Mouse (Mus musculus) spleen, adult 12 weeks (tissue): ENCODE data around the gene Myh7b.

ENCODE experiments used
- DNase-seq: peaks from one replicate; pipeline ENCODE4 v3.0.0; 2022; ENCODE audit warnings: low spot score

Gene Myh7b

DNA sequence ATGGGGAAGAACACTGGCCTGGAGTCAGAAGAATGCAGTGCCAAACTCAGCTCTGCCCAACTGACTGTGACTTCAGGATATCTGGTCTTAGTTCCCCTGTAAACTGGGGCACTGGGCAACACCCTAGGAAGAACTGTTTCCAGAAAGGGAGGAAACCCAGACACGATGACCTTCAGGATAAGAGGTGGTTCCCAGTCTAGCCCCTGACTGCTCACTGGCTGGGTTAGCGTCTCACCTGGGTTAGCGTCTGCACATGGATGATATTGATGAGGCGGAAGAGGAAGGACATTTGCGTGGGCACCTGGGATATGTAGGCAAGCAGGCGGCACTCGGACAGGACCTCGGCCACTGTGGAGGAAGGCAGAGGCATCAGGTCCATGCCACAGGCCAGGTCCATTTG is 24.9 kb downstream of the Myh7b start:
- no peak for DNase-seq

DNA sequence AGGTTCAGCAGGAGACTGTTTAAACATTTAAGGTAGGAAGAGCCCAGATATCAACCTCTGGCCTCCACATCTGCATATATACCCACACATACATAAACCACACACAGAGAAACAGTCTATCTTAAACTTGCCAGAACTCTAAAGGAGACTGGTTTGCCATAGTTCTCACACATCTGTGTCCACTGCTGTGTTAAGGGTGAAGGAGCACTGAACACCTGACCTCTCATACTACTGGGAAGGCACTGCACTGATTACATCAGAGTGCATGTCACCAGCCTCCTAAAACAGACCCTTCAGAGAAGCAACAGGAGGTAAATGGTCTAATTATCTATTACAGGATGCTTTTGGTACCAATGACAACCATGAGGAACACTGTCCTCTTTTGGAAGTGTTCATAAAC is 25.9 kb downstream of the Myh7b start:
- no peak for DNase-seq

DNA sequence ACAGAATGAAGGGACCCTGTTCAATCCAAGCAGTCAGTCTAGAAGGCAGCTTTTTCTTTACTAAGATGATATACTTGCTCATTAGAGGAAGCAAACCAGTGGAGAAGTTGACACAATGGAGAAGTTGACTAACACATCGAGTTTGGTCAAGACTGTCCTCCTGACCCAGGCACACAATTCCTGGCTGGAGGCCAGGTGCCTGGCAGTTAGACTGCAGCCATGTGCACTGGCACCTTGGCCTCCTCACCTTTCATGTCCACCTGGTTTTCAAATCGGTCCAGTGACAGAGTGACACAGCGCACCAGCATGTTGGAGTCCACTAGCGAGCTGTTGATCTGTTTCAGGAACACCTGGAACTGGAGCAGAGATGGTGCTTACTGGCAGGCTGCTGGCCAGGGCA is 26.4 kb downstream of the Myh7b start:
- DNase-seq: no peak

DNA sequence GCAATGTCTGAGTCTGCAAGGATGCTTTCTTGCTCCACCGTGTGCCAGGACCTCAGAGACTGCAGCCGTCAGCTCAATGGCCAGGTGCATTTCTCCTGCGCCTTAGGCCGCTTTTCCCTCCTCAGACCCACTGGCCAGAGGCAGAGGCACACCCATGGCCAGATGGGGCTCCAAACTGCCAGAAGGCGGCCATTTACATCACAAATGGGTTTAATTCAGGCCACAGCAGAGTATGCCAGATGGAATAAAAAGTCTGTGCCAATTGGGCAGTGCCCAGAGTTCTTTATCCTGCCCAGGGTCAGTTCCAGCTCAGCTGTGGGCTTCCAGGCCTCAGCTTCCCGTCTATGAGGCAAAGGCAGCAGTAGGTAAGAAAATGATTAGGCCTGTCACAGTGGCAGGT is 29.6 kb downstream of the Myh7b start:
- no peak for DNase-seq

GRCm38 (mm10) chr2:155641540-155642472 is 30.8 kb downstream of the Myh7b start:
- DNase-seq: no peak

GRCm38 (mm10) chr2:155645746-155646145 is 34.7 kb downstream of the Myh7b start:
- no peak for DNase-seq

DNA sequence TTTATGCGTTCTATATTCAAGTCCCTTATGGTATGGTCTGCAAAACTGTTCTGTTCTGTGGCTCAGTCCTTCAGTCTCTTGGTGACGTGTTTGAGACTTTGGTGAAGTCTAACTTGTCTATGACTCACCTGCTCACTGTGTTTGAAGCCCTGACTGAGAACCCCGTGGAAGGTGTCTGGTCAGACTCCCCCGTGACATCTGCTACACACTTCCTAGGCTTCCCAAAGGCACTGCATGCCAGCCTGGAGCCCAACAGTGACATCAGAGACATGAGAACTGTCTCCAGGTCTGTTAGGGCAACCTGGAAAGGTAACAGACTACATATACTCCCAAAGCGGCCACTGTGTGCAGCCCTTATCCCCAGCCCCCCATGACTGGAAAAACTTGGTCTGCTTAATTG is 41.6 kb downstream of the Myh7b start:
- no peak for DNase-seq

GRCm38 (mm10) chr2:155655759-155656372 is 44.9 kb downstream of the Myh7b start:
- DNase-seq: no peak

GRCm38 (mm10) chr2:155662390-155662789 is 51.4 kb downstream of the Myh7b start:
- no peak for DNase-seq

GRCm38 (mm10) chr2:155663097-155663496 is 52.1 kb downstream of the Myh7b start:
- DNase-seq: no peak

DNA sequence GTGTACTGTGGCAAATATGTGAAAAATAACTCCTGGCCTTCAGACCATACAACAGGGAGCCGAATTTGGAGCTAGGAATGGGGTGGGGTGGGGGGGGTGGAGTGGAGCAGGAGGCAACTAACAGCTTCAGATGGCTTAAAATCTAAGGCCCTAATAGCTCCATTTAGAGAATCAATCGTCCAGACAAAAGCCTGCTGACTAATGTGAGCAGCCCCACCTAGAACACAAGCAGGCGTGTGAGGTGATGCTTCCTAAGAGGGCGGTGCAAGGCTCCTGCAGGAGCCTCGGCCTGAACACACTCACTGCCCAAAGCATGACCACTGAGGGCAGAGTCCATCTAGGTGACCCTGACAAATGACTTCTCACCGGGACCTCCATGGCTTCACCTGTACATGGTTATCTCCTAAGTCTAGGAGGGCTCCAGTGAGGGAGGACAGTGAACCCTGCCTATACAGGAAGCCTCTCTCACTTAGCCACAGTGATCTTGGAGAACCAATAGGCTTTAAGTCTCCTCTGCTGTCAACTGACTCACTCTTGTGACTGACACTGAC is 53.0 kb downstream of the Myh7b start:
- DNase-seq: no peak

GRCm38 (mm10) chr2:155667881-155668280 is 56.9 kb downstream of the Myh7b start:
- no peak for DNase-seq

DNA sequence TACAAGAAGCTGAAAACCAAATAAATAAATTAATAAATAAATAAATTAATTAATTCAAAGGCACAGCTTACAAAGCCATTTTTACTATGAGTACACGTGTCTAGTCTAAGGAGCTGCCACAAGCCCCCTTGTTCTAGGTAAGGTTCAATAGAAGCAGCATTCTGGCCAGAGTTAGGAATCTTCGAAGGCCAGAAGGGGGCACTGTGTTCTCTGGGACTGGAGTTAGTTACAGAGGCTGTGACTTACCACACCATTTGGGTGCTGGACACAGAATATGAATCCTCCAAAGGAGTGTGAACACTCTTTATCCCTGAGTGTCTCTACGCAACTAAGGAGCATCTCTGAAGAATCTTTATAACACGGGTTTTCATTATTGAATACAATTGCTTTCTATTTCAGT is 57.4 kb downstream of the Myh7b start:
- no peak for DNase-seq

DNA sequence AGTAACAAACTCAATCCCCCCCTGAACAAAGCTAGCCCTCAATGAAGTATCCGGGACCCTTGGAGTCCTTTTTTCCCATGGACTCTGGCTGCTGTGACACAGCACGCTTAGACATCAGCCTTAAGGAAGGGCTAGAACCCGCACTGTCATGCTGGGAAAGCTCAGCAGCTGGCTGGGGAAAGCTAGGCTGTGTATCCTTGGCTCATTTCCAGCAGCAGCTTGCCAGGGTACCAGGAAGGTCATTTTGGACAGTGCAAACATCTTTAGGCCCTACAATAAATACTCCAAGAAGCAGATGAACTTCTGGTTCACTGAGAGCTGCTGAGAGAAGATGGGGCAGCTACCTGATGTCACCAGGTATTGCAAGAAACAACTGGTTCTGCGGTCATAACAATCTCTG is 60.2 kb downstream of the Myh7b start:
- no peak for DNase-seq

DNA sequence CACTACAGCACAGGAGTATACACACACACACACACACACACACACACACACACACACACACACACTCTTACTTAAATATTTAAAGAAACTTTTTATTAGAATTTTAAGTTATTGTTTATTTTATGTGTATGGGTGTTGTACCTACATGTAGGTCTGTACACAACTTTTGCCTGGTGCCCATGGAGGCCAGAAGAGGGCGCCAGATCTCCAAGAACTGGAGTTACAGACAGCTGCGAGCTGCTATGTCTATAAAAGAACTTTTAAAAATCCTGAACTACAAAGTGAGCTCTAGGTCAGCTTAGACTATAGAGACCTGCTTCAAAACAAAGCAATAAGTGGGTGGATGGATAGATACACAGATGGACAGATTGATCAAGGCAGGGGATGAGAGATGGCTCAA is 62.5 kb downstream of the Myh7b start:
- DNase-seq: peak; percentile 48

GRCm38 (mm10) chr2:155675118-155675517 is 64.1 kb downstream of the Myh7b start:
- no peak for DNase-seq

DNA sequence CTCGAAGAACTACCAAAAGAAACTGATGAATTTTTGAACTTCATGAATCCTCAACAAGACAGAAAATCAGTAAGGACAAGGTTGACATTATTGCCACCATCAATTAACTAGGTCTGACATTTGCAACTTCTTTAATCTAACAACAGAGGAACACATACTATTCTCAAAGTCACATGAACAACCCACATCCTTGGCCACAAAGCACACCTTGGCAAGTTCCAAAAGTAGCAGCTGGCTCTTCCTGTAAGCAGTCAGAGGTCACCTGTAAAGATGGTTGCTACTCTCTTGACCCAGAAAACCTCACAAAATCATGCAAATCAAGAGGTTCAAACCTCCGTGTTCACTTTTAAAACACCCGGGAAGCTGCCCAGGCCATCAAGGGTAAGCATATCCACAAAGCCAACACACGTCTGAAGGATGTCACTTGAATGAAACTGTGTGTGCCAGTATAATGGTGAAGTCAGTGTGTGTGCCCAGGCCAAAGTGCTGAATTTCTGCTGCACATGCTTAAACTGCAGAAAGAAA is 68.6 kb downstream of the Myh7b start:
- DNase-seq: no peak

DNA sequence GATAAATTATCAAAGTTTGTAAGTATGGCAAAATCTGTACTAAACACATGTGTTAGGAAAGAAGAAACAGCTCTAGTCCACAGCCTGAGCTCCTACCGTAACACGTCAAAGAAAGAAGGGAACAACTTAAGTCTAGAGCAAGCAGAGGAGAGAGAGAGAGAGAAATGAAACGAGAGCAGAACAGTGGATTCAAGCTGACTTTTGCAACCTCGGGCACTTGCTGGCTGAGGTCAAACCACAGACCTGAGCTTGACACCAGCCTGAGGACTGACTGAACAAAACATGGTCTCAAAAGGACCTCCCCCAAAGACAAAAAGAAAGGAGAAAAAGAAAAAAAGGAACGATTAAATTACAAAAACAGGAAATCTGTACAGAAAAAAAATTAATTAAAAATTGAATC is 69.6 kb downstream of the Myh7b start:
- DNase-seq: no peak

DNA sequence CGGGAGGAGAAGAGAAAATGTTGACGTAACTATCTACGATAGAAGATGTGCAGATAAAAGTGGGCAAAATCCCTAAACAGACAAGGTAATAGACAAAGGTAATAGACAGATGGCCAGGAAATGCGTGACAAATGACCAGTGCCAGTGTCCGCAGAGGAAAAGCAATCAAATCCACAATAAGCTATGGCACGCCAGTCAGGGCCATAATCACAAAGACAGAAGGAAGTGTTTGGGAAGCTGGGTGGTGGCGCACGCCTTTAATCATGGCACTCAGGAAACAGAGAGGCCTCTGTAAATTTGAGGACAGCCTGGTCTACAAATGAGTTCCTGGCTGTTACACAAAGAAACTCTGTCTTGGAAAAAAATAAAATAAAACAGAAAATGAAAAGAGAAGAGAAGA is 70.2 kb downstream of the Myh7b start:
- DNase-seq: no peak

DNA sequence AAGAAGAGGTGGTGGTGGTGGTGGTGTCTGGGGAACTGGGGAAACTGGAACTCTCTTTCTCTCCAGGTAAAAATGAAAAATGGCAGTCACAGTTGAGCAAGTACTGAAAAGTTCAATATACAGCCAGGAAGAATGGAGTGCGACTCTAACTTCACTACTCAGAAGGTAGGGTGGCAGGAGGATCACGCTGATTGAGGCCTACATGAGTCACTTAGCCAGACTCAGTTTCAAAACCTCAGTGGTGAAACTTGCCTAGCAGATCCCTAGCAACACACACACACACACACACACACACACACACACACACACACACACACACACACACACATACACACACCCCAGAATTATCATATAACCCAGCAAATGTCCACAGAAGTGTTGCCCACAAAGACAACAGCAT is 70.9 kb downstream of the Myh7b start:
- no peak for DNase-seq

- DNase-seq: no peak
These were observed 72.1 kb downstream of the Myh7b start for GRCm38 (mm10) chr2:155683137-155683536.

DNA sequence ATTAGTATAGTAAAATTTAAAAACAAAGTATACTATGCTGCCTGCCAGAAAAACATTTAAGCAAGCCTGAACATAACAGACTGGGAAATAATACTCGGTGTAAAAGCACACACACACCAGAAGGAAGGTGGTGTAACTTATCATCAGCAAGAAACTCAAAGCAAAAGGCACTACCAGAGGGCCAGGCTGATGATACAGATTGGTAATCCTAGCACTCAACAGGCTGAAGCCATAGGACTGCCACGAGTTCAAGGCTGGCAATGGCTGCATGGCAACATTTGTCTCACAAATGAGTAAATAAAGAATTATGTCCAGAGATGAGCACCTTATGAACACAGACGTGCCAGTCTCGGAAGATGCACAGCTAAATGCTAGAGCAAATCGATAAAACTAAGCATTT is 72.8 kb downstream of the Myh7b start:
- DNase-seq: no peak
